Mouse (Mus musculus) hindbrain, postnatal 0 days (tissue): Measurements from ENCODE around the gene Hist1h2ai. TPM values are rescaled to one million over a fixed set of nuclear protein-coding genes. Genes with fewer than 3 reads are reported as not detected.
"Not testable (repeated sequence)": the region's sequence is repeated elsewhere in the genome, so short reads cannot be mapped to it uniquely, and the experiment has no call there.

Source experiments
- ATAC-seq: fragments of 200-750 bp; cut with Nextera tagmentation; 2 replicates; pipeline ENCODE4 v1.8.0; 2017; ENCODE audit warnings: mild to moderate bottlenecking, moderate TSS enrichment, moderate library complexity
- DNase-seq: peaks from one replicate; pipeline ENCODE4 v3.0.0-alpha.2; 2015; ENCODE audit warnings: low spot score
- H3K27ac ChIP-seq: fragments of 300-500 bp; sonication (generic); 2 replicates; pipeline ENCODE4 v1.5.1; 2014; ENCODE audit warnings: mild to moderate bottlenecking
- H3K27me3 ChIP-seq: fragments of 300-500 bp; sonication (generic); 2 replicates; pipeline ENCODE4 v1.6.1; 2014; ENCODE audit warnings: low read length, mixed read lengths; ENCODE audit not compliant: insufficient read depth
- H3K36me3 ChIP-seq: fragments of 300-500 bp; sonication (generic); 2 replicates; pipeline ENCODE4 v1.6.1; 2014; ENCODE audit warnings: low read length, mixed read lengths; ENCODE audit not compliant: insufficient read depth
- H3K4me1 ChIP-seq: fragments of 300-500 bp; sonication (generic); 2 replicates; pipeline ENCODE4 v1.6.1; 2014; ENCODE audit warnings: antibody characterized with exemption, low read length, mixed read lengths; ENCODE audit not compliant: insufficient read depth
- H3K4me2 ChIP-seq: fragments of 300-500 bp; sonication (generic); 2 replicates; pipeline ENCODE4 v1.6.1; 2014; ENCODE audit warnings: low read depth, mild to moderate bottlenecking, low read length, moderate library complexity, mixed read lengths
- H3K4me3 ChIP-seq: fragments of 300-500 bp; sonication (generic); 2 replicates; pipeline ENCODE4 v1.5.1; 2014; ENCODE audit warnings: low read length
- H3K9ac ChIP-seq: fragments of 300-500 bp; sonication (generic); replicated peaks from 2 replicates; pipeline ENCODE4 v1.6.1; 2014; ENCODE audit warnings: mild to moderate bottlenecking, low read length, moderate library complexity, mixed read lengths
- H3K9me3 ChIP-seq: fragments of 300-500 bp; sonication (generic); 2 replicates; pipeline ENCODE4 v1.6.1; 2016; ENCODE audit warnings: low read length, mixed read lengths
- CTCF ChIP-seq: IDR thresholded peaks from 2 replicates; pipeline ENCODE4 v1.5.1; 2016; ENCODE audit warnings: antibody characterized with exemption, control low read depth, low read depth
- WGBS: fragments of 180-500 bp; shearing (Covaris S2); extraction: QIAGEN DNeasy Blood & Tissue Kit; methylation state at CpG from one replicate; pipeline ENCODE4 v1.1.7; 2014; 5-methylcytosine and 5-hydroxymethylcytosine counted together
- polyA plus RNA-seq: library from polyadenylated mRNA; unstranded; fragments of >200 nt; fragmentation: Nextera tagmentation; extraction: Ambion mirVana; gene quantifications from 2 replicates; pipeline ENCODE4 v1.2.1, GENCODE M21; 2015
- total RNA-seq: library from RNA; depleted of rRNA; stranded (reverse); fragments of >200 nt; gene quantifications from 2 replicates; pipeline ENCODE4 v1.2.3, GENCODE M21; 2014

Gene Hist1h2ai
- total and polyA plus RNA-seq, 2 experiments from 2014 or later: 5.8 to 934 TPM

DNA sequence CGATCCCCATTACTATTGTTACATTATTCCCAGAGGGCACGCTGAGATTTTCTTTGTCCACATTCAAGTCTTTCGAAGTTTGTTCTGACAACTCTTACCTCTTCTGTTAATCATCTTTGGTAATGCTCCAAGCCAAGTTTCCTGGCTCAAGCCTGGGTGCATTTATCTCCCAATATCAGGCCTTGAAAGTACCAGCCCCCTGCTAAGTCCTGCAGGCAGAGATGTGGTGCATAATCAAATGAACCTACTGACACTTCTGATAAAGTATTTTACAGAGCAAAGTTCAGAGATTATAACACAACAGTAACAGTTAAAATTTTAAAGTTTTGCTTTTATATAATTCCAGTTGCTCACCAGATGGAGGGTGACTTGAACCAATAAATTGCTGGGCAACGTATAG, 4.5 kb upstream of the Hist1h2ai start:
- Histone ChIP-seq H3K4me2 (peak overlapping the region; percentile 82), H3K27me3 (no peaks in the 10 kb centered on the region), H3K36me3 (no peaks in the 10 kb centered on the region), H3K27ac (no peak overlapping the region), H3K9me3 (no peaks in the 10 kb centered on the region), H3K9ac (peak overlapping the region; percentile 46; the same call in 1 of the 2 replicates), H3K4me3 (peak overlapping the region; percentile 76), H3K4me1 (no peaks in the 10 kb centered on the region)
- DNase-seq (no peak), ATAC-seq (no peak)
- 25% methylated on average over 4 of the region's 4 CpGs for WGBS
- TF ChIP-seq CTCF: no peak

DNA sequence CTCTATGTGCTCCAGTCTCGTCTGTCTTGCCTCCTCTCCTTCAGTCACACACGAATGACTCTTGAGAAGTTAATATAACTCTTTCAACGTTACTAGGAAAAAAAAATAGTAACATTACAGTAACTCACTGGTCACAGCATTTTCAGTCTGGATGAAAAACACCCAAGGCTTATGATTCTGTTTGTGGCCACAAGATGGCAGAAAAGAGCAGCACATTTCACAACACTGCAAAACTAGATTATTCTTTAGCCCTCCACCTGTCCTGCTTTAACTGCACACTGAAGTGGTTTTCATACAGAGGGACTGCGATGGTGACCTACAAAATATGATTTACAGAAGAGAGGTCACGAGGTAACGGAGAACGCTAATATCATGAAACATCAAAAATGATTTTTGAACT, 1.5 kb upstream of the Hist1h2ai start:
- Histone ChIP-seq H3K9ac (peak overlapping the region; percentile 37; the same call in 1 of the 2 replicates), H3K4me1 (peaks cover 7% of the 10 kb centered on the region; the same call in 1 of the 2 replicates), H3K27ac (no peak overlapping the region), H3K4me2 (peak overlapping the region; percentile 72), H3K4me3 (peak overlapping the region; percentile 38), H3K36me3 (no peaks in the 10 kb centered on the region), H3K27me3 (no peaks in the 10 kb centered on the region), H3K9me3 (no peaks in the 10 kb centered on the region)
- DNase-seq (peak; percentile 77), ATAC-seq (no peak)
- peak; percentile 92 for TF ChIP-seq CTCF
- WGBS: 0% methylated on average over 7 of the region's 7 CpGs

DNA sequence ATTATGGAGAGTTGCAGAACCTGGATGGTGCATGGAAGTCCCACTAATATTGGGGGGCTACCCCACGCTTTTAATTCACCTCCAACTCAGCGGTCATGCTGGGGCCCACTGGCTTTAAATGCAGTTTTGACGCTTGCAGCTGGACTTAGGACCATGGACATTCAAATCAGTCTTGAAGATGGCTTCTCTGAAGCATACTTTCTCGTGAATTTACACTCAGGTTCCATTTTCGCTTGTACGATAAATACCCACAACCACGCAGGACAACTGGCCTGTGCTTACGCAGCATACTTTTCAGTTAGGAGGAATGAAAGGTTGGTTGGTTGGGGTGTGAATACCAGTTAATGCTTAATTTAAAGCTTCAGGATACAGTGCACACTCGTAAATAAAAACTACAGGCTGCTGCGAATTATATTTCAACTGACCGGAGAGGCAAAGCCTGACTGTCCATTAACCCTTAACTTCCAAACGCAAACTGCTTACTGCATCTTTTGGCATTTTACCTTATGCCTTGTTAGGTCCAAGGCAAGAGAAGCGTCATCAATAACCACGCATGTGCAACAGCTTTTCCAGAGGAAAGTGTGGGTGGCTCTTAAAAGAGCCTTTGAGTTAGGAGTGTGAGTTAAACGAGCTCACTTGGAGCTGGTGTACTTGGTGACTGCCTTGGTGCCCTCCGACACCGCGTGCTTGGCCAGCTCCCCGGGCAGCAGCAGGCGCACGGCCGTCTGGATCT, 925 bp upstream of the Hist1h2ai start:
- H3K4me3 ChIP-seq: peak overlapping the region; percentile 38
- no peaks in the 10 kb centered on the region for H3K36me3 ChIP-seq
- peak overlapping the region; percentile 37; the same call in 1 of the 2 replicates for H3K9ac ChIP-seq
- peaks cover 7% of the 10 kb centered on the region; the same call in 1 of the 2 replicates for H3K4me1 ChIP-seq
- H3K4me2 ChIP-seq: peak overlapping the region; percentile 72
- H3K27ac ChIP-seq: peak overlapping the region; percentile 79
- H3K9me3 ChIP-seq: no peaks in the 10 kb centered on the region
- WGBS: under 1% methylated on average over 20 of the region's 22 CpGs
- no peak for TF ChIP-seq CTCF
- ATAC-seq (no peak), DNase-seq (peak; percentile 19)
- H3K27me3 ChIP-seq: no peaks in the 10 kb centered on the region

DNA sequence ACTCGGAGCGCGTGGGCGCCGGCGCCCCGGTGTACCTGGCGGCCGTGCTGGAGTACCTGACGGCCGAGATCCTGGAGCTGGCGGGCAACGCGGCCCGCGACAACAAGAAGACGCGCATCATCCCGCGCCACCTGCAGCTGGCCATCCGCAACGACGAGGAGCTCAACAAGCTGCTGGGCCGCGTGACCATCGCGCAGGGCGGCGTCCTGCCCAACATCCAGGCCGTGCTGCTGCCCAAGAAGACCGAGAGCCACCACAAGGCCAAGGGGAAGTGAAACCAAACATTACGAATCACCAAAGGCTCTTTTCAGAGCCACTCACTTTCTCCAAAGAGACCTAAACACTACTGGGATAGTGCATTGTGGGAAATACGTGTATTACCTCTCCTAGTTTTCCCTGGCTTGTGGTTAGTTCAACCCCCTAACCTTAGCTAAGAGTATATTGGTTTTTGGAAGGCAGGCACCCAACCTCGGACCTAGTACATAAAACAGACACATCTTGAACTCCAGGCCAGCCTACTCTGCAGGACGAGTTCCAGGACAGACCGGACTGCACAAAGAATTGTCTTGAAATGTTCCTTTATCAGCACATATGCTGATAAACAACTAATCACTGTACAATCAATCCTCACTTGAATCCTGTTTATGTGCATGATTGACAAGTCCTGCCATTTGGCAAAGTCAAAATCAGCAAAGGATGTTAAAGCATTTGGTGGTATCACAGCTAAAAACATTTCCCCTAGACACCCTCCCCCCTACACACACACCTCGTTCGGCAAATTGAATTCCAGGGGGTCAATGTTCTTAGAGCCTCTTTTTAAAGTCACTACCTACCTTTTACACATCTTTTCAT, 544 bp downstream of the Hist1h2ai start:
- ATAC-seq, H3K4me1 ChIP-seq: not testable (repeated sequence)
- peak; percentile 22 for DNase-seq

DNA sequence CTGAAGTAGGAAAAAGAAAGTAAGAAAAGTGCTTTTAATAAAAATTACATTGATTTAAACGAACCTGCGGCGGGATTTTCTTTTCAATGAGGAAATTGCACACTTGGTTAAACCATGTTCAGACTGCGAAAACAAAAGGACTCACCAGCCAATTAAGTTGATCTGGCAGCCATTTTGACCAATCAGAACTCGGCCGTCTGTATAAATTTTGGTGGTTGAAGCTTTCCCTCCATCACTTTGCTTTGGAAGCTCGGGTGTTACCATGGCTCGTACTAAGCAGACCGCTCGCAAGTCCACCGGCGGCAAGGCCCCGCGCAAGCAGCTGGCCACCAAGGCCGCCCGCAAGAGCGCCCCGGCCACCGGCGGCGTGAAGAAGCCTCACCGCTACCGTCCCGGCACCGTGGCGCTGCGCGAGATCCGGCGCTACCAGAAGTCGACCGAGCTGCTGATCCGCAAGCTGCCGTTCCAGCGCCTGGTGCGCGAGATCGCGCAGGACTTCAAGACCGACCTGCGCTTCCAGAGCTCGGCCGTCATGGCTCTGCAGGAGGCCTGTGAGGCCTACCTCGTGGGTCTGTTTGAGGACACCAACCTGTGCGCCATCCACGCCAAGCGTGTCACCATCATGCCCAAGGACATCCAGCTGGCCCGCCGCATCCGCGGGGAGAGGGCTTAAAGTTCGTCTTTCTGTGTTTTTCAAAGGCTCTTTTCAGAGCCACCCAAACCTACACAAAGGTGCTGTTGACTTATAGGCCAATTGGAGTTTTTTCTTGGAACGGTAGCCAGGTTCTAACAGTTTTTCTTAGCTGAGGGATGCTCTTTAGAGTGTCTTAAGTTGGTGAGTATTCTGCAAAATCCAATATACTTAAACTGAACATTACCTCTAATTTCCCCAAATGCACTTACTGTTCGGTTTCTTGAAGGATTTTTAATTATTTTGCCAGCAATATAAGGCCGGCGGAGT, 1.5 kb downstream of the Hist1h2ai start, which contains the start of gene Hist1h3h:
Gene Hist1h3h (plus strand): TSS at position 263 of the 961 bp plus-strand sequence.
- peak within 1 kb of the TSS; percentile 79 for H3K27ac ChIP-seq
- H3K9ac ChIP-seq: peak within 1 kb of the TSS; percentile 44
- not testable (repeated sequence) for H3K9me3 ChIP-seq, H3K36me3 ChIP-seq, H3K27me3 ChIP-seq, H3K4me1 ChIP-seq
- 2% methylated on average over 27 of the region's 56 CpGs for WGBS
- ATAC-seq (peak; percentile 53), DNase-seq (peak; percentile 94)
- H3K4me2 ChIP-seq: peak within 1 kb of the TSS; percentile 72
- peak within 1 kb of the TSS; percentile 38 for H3K4me3 ChIP-seq

More for the DNA sequence above, 544 bp downstream of the Hist1h2ai start:
- Histone ChIP-seq H3K27ac (peak overlapping the region; percentile 79), H3K9ac (peak overlapping the region; percentile 44), H3K4me3 (peak overlapping the region; percentile 38), H3K4me2 (peak overlapping the region; percentile 72)
- not testable (repeated sequence) for H3K36me3 ChIP-seq, H3K9me3 ChIP-seq, H3K27me3 ChIP-seq
- WGBS: 0% methylated on average over 9 of the region's 38 CpGs
